Mouse (Mus musculus): ENCODE data around the gene Gm3618. TPM values are rescaled to one million over a fixed set of nuclear protein-coding genes. Genes with fewer than 3 reads are reported as not detected.

Gene Gm3618
- not detected for polyA plus RNA-seq (2017; shearing (Covaris generic))

DNA sequence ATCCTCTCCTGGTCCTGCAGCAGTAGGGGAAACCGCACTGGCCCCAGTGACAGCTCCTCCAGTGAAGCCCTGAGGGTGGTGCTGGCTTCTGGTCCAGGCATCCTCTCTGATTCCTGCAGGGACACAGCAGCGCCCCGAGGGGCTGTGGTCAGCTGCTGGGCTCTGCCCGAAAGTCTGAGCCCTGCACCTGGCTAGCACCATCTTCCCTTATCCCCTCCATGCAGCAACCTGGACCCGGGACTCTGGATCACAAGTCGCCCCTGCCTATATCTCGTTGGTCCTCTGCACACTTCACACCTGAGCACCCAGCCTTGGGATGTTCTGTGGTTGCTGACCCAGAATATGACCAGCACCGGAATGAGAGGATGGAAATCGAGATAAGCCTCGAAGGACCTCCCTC lies at the start of gene Gm3618:
Gene Gm3618 (minus strand): TSS at position 101 of the 400 bp plus-strand sequence.

DNA sequence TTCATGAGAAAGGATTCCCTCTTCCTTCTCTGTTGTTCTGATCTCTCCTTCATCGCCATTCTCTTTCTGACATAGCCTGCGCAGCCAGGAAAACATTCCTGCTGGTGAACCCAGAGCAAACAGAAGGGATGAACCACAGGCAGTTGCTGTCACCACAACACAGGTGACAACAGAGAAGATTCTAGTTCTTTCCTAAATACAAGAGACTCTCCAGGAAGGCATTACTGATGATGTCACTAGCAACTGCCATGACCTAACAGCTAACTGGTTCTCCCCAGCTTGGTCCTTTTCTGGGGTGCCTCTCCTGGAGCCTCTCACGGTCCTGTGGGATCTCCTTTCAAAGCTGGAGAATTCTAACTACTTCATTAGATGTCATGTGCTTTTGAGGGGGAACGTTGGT lies 46.7 kb upstream of the Gm3618 start, which contains the start of gene Gm16440:
Gene Gm16440 (minus strand): TSS at position 101 of the 400 bp plus-strand sequence.

DNA sequence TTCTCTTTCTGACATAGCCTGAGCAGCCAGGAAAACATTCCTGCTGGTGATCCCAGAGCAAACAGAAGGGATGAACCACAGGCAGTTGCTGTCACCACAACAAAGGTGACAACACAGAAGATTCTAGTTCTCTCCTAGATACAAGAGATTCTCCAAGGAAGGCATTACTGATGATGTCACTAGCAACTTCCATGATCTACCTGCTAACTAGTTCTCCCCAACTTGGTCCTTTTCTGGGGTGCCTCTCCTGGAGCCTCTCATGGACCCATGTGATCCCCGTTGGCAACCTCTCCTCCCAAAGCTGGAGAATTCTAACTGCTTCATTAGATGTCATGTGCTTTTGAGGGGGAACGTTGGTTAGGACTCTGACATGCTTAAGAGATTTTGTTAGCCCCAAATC lies 38.7 kb downstream of the Gm3618 start, which contains the start of gene Gm21103:
Gene Gm21103 (minus strand): TSS at position 101 of the 400 bp plus-strand sequence.

GRCm38 (mm10) chr14:6286931-6287715 lies 56.4 kb downstream of the Gm3618 start, which contains the start of gene Gm3411:
Gm3411 (minus strand) TSS chr14:6287250.

Other genes starting within 250 kb of the Gm3618 start
- gene Gm8206, start 249.7 kb downstream of the Gm3618 start, polyA plus RNA-seq (2017; shearing (Covaris generic)) = 2.0 TPM
- 5.6 TPM for gene Gm3468, start 235.0 kb downstream of the Gm3618 start, polyA plus RNA-seq (2017; shearing (Covaris generic))
- gene Gm3476, start 217.9 kb downstream of the Gm3618 start, polyA plus RNA-seq (2017; shearing (Covaris generic)) = not detected
- gene Gm21560, start 124.4 kb downstream of the Gm3618 start, polyA plus RNA-seq (2017; shearing (Covaris generic)) = not detected
- gene Gm3411, start 56.4 kb downstream of the Gm3618 start, polyA plus RNA-seq (2017; shearing (Covaris generic)) = 3.9 TPM
- not detected for gene Gm21103, start 38.8 kb downstream of the Gm3618 start, polyA plus RNA-seq (2017; shearing (Covaris generic))
- not detected for gene Gm16440, start 46.6 kb upstream of the Gm3618 start, polyA plus RNA-seq (2017; shearing (Covaris generic))
- gene Gm3591, start 68.8 kb upstream of the Gm3618 start, polyA plus RNA-seq (2017; shearing (Covaris generic)) = 0.79 TPM
- not detected for gene Gm3594, start 100.9 kb upstream of the Gm3618 start, polyA plus RNA-seq (2017; shearing (Covaris generic))
- not detected for gene Gm8356, start 193.6 kb upstream of the Gm3618 start, polyA plus RNA-seq (2017; shearing (Covaris generic))
- gene Gm3629, start 246.9 kb upstream of the Gm3618 start, polyA plus RNA-seq (2017; shearing (Covaris generic)) = not detected